Mouse (Mus musculus) forebrain, embryonic 10.5 days (tissue): Measurements from ENCODE around the gene Cryba4. TPM values are rescaled to one million over a fixed set of nuclear protein-coding genes. Genes with fewer than 3 reads are reported as not detected.

Source experiments
- DNase-seq: peaks from one replicate; pipeline ENCODE4 v3.0.0-alpha.2; 2017; ENCODE audit warnings: low spot score; ENCODE audit errors: extremely low spot score
- H3K27ac ChIP-seq: fragments of 300-500 bp; sonication (generic); 2 replicates; pipeline ENCODE4 v1.5.1; 2016; ENCODE audit warnings: mild to moderate bottlenecking
- H3K27me3 ChIP-seq: fragments of 300-500 bp; sonication (generic); 2 replicates; pipeline ENCODE4 v1.6.1; 2016; ENCODE audit warnings: mild to moderate bottlenecking; ENCODE audit not compliant: poor library complexity, severe bottlenecking
- H3K36me3 ChIP-seq: fragments of 300-500 bp; sonication (generic); replicated peaks from 2 replicates; pipeline ENCODE4 v1.6.1; 2016; ENCODE audit warnings: mild to moderate bottlenecking, moderate library complexity
- H3K4me1 ChIP-seq: fragments of 300-500 bp; sonication (generic); 2 replicates; pipeline ENCODE4 v1.6.1; 2016
- H3K4me3 ChIP-seq: fragments of 300-500 bp; sonication (generic); 2 replicates; pipeline ENCODE4 v1.5.1; 2016; ENCODE audit warnings: mild to moderate bottlenecking, moderate library complexity
- H3K9me3 ChIP-seq: fragments of 300-500 bp; sonication (generic); 2 replicates; pipeline ENCODE4 v1.6.1; 2016; ENCODE audit warnings: mild to moderate bottlenecking, moderate library complexity
- WGBS: fragments of 180-500 bp; shearing (Covaris S2); methylation state at CpG from one replicate; pipeline ENCODE4 v1.1.7; 2016; 5-methylcytosine and 5-hydroxymethylcytosine counted together
- polyA plus RNA-seq: library from polyadenylated mRNA; unstranded; fragments of >200 nt; fragmentation: Nextera tagmentation; extraction: Ambion mirVana; gene quantifications from 2 replicates; pipeline ENCODE4 v1.2.1, GENCODE M21; 2016

Gene Cryba4
- polyA plus RNA-seq, 1 experiment from 2014 or later: 0.48 TPM

DNA sequence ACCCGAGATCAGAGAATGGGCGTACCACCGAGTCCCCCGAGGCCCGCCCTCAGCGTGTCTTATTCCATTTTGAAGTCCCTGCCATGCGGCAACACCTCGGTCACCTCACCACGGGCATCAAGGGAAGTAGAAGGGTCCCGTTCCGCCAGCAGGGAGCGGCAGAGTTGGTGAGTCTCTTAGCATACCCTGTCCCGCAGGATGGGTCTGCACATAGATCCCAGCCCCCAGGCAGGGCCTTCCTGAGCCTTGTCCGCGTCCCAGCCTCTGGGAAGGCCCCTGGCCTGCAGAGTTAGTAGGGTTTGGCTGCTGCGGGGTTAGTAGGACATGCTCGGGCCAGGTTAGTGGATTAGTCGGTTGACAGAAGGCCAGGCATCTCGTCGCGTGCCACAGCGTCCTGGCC, 35.3 kb downstream of the Cryba4 start:
- no peak for DNase-seq
- H3K27me3 ChIP-seq: no peaks in the 10 kb centered on the region
- H3K4me1 ChIP-seq: peaks cover 95% of the 10 kb centered on the region
- no peak overlapping the region for H3K4me3 ChIP-seq
- H3K27ac ChIP-seq: peak overlapping the region; percentile 87
- no peaks in the 10 kb centered on the region for H3K9me3 ChIP-seq
- peaks cover 44% of the 10 kb centered on the region for H3K36me3 ChIP-seq
- 47% methylated on average over 22 of the region's 22 CpGs for WGBS

DNA sequence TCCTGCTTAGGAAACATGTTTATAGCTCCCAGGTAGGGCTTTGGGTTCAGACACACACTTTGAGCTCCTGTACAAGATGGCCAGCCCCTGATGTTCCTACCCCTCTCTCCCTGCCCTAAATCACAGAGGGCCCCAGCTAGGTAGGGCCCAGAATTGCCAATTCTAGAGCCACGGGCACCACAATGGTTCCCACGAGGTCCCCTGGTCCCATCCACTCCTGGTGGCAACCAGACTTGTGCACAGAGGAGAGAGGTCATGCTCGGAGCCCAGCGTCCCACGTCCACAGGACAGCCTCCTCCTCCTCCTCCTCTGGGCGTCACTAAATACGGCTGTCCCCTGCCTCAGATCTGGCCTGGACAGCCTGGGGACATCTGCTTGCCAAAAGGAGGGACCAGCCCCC, 36.0 kb downstream of the Cryba4 start:
- no peak for DNase-seq
- H3K9me3 ChIP-seq: no peaks in the 10 kb centered on the region
- peak overlapping the region; percentile 40 for H3K4me3 ChIP-seq
- H3K27ac ChIP-seq: peak overlapping the region; percentile 87
- WGBS: 64% methylated on average over 7 of the region's 7 CpGs
- no peaks in the 10 kb centered on the region for H3K27me3 ChIP-seq
- peaks cover 38% of the 10 kb centered on the region for H3K36me3 ChIP-seq
- H3K4me1 ChIP-seq: peaks cover 89% of the 10 kb centered on the region

DNA sequence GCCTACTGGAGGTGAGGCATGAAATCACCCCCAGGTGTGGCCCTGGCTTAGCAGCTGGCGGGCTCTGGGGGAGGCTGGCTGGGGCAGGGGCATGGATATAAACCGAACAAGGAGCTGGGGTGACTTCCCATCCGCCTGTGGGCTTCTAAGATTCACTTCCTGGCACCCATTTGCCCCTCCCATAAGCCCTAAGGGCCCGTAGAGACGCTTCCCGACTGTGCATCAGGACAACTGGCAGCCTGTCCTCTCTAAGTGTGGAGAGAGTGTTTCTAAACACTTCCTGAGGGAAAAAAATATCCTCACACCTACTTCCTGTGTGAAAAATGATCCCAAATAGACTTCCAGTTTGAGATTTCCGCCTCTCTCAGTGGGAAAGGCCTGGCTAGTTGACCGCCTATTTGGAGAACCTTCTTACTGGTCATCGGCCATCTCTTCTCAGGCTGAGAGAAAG, 36.5 kb downstream of the Cryba4 start:
- Histone ChIP-seq H3K4me3 (peak overlapping the region; percentile 40), H3K27ac (peak overlapping the region; percentile 87), H3K36me3 (peaks cover 32% of the 10 kb centered on the region), H3K27me3 (no peaks in the 10 kb centered on the region), H3K9me3 (no peaks in the 10 kb centered on the region), H3K4me1 (peaks cover 83% of the 10 kb centered on the region)
- WGBS: 20% methylated on average over 9 of the region's 9 CpGs
- no peak for DNase-seq

DNA sequence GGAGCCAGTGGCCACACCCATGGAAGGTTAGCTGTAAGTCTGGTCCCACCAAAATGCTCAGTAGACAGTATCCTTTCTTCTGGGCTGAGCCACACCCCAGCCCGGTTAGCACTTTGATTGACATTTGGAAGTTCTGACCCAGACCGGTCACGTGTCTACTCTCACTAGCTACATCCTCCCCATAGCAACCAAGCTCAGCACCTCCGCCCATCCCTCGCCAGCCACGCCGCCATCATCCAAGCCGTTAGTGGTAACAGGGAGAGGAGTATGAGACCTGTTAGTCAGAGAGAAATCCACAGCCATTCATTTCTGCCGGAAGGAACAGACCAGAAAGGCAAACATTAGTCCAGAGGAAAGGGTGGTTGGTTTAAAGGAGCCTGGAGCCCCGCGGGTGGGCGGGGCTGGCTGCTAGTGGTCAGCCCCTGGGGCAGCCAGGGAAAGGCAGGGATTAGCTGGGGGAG, 37.0 kb downstream of the Cryba4 start:
- DNase-seq: peak; percentile 61
- Histone ChIP-seq H3K27me3 (no peaks in the 10 kb centered on the region), H3K4me3 (peak overlapping the region; percentile 40), H3K9me3 (no peaks in the 10 kb centered on the region), H3K4me1 (peaks cover 80% of the 10 kb centered on the region), H3K27ac (peak overlapping the region; percentile 87), H3K36me3 (peaks cover 27% of the 10 kb centered on the region)
- 8% methylated on average over 12 of the region's 12 CpGs for WGBS

DNA sequence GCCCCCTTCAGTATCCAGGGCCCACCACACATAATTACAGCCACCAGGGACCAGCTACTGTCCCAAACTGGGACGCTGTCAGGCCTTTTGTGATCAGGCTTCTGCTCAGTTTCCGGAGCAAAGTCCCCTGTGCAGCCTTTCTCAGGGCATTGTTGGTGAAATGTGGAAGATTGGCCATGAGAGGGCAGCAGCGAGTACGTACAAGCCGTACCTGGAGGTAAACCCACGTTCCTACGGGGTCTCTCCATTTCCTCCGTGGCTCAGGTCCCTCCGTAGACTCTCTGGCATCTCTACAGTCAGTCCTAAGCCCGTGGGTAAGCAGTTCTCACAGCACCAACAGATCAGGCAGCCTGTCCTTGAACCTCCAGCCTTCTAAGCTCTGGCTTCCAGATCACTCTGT, 37.9 kb downstream of the Cryba4 start:
- H3K36me3 ChIP-seq: peaks cover 18% of the 10 kb centered on the region
- peak overlapping the region; percentile 87 for H3K27ac ChIP-seq
- H3K27me3 ChIP-seq: no peaks in the 10 kb centered on the region; the same call in 1 of the 2 replicates
- DNase-seq: peak; percentile 85
- H3K9me3 ChIP-seq: no peaks in the 10 kb centered on the region
- 2% methylated on average over 10 of the region's 10 CpGs for WGBS
- peaks cover 75% of the 10 kb centered on the region for H3K4me1 ChIP-seq
- peak overlapping the region; percentile 29 for H3K4me3 ChIP-seq

DNA sequence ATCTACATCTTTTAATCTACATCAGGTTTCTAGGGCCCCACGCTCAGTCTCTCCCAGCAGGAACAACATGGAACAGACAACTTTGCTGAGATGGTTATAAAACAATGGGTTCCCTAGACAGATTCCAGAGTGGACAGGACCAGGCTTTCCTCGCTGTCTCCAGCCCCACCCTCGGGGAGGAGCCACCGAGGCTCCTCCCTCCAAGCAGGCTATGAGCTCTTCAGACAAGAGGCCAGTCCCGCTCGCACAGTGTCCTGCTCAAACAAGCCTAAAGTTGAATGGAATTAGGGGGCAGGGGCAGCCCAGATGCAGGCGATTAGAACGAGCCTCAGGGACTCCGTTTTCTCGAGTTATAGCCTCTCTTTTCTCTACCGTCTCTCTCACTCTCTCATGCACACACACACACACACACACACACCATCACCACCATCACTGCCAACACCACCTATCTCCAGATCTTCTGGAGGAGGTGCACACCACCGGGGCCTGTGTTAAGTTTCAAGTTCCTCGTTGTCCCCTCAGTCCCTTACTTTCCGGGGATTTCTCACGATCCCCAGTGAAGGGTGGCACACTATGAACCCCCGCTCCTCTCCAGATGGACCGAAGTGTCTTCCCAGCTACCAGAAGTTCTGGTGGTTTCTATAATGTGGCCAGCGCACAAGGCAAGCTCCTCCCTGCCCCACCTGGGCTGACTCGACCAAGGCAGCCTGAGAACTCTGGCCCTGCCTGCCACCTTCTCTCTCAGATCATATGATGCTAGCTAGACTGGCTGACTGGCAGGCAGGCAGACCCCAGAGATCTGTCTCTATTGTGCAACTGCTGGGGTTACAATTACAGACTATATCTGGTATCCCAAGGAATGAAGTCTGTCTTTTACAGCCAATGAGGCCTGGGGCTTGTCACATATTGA, 38.7 kb downstream of the Cryba4 start:
- Histone ChIP-seq H3K9me3 (no peaks in the 10 kb centered on the region), H3K27ac (peak overlapping the region; percentile 87), H3K27me3 (no peaks in the 10 kb centered on the region; the same call in 1 of the 2 replicates), H3K4me3 (peak overlapping the region; percentile 29), H3K36me3 (peaks cover 10% of the 10 kb centered on the region), H3K4me1 (peaks cover 72% of the 10 kb centered on the region)
- 22% methylated on average over 19 of the region's 19 CpGs for WGBS
- peak; percentile 74 for DNase-seq

DNA sequence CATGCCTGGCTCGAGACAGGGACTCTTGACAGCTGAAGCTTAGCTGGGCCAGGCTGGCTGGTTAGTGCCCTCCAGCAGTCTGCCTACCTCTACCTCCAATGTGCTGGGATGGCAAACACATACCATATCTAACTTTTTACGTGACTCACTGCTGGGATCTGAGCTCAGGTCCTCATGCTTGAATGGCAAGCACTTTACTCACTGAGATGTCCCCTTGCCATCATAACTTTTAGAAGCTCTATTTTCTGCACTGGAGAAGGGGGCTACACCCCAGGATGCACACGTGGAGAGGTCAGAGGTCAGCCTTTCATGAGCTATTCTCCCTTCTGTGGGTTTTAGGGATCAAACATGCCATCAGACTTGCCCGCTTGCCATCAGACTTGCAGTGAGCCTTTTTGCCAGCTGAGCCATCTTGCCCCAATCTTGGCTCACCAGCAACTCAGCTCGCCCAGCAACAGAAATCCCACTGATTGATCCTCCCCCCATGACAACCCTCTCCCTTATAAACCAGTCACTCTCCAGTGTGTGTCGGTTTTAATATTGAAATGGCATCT, 39.5 kb downstream of the Cryba4 start:
- Histone ChIP-seq H3K36me3 (peaks cover 2% of the 10 kb centered on the region), H3K4me3 (peak overlapping the region; percentile 29), H3K9me3 (no peaks in the 10 kb centered on the region), H3K27me3 (no peaks in the 10 kb centered on the region; the same call in 1 of the 2 replicates), H3K4me1 (peaks cover 71% of the 10 kb centered on the region), H3K27ac (peak overlapping the region; percentile 87; the same call in 1 of the 2 replicates)
- WGBS: 59% methylated on average over 6 of the region's 6 CpGs
- DNase-seq: no peak

DNA sequence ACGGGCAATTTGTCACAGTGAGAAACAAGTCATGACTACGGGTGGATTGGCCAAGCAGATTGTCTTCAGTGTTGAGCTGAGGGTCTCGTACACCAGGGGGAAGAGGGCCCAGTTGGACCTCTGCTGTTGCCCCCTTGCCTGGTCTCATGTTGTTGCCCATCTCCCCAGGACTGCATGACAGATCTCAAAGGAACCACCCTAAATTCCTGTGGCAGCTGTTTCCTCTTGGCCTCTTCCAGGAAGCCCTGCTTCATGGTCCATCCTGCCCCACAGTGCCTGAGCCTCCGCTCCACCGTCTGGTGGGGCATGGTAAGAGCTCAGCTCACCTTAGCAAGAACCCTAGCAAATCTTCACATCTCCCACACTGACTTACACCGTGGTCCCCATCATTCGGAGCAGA, 40.4 kb downstream of the Cryba4 start:
- H3K9me3 ChIP-seq: no peaks in the 10 kb centered on the region
- 88% methylated on average over 7 of the region's 7 CpGs for WGBS
- no peaks in the 10 kb centered on the region; the same call in 1 of the 2 replicates for H3K27me3 ChIP-seq
- H3K36me3 ChIP-seq: no peaks in the 10 kb centered on the region
- H3K4me1 ChIP-seq: peaks cover 67% of the 10 kb centered on the region
- H3K27ac ChIP-seq: no peak overlapping the region
- DNase-seq: no peak
- no peak overlapping the region for H3K4me3 ChIP-seq

DNA sequence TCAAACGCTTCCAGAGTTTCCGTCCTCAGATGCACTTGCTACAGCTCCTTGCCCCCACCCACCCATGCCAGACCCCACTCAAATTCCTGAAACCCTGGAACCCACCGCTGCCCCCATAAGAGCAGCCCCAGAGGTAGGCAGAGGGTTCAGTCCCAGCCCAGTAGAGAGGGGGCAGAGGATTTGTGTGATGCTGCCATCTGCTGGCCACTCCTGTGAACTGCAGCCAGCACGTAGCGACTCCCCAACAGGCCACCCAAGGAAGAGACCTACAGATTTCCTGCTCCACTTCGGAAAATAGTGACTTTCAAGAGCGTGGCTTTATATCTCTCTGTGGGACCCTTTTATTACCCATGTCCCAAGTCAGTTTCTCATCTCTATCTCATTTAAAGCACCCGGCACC, 42.2 kb downstream of the Cryba4 start:
- H3K9me3 ChIP-seq: no peaks in the 10 kb centered on the region
- H3K36me3 ChIP-seq: no peaks in the 10 kb centered on the region
- H3K27ac ChIP-seq: no peak overlapping the region
- no peak overlapping the region for H3K4me3 ChIP-seq
- 32% methylated on average over 8 of the region's 8 CpGs for WGBS
- H3K4me1 ChIP-seq: peaks cover 63% of the 10 kb centered on the region
- DNase-seq: peak; percentile 79
- no peaks in the 10 kb centered on the region; the same call in 1 of the 2 replicates for H3K27me3 ChIP-seq

DNA sequence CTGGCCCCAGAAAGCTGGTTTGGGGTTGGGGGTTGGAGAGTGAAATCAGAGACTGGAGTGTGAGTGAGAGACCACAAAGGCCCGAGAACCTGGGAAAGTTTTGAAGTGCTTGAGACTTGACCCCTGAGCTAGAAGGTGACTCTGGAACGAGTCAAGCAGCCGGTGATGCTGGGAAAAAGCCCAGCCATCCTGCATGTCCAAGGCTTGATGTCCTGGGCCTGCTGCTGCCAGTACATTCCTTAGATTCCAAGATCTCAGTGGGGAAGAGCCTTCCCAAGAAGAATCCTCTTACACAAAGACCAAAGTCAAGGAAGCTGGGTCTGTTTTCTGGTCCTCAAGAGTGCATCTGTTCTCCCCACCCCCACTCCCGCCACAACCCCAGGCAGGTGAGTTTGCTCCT, 44.0 kb downstream of the Cryba4 start:
- no peaks in the 10 kb centered on the region for H3K9me3 ChIP-seq
- no peak for DNase-seq
- no peak overlapping the region for H3K4me3 ChIP-seq
- peak overlapping the region; percentile 56; the same call in 1 of the 2 replicates for H3K27ac ChIP-seq
- no peaks in the 10 kb centered on the region for H3K36me3 ChIP-seq
- H3K4me1 ChIP-seq: peaks cover 46% of the 10 kb centered on the region
- WGBS: 42% methylated on average over 4 of the region's 4 CpGs
- peaks cover 10% of the 10 kb centered on the region for H3K27me3 ChIP-seq

DNA sequence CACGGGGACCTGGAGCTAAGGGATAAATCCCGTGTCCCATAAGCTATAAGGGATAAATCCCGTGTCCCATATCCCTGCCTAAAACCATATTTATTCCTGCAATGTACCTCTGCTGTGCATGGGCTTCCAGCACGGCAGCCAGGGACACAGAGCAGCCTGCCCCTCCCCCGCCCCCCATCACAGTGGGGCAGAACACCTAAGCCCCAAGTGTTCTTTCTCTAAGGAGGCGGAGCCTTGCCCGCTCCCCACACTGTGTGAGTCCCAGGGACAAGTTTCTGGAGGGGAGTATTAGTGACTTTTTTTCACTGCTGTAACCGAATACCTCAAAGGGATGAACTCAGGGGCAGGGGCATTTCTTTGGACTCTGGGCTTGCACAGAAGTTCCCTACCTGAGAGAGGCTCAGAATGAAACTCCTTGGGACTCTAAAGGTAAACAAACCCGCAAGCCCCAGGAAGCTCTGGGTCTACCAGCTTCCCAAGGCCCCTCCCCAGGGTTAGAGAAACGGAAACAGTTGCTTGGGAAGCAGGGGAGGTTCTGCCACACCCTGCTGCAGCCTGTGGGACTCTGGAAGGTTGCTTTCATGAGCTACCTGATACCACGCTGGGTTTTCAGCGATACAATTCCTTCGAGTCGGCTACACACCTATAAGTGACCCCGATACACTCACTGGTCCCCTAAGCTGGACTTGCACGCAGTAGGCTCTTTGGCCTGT, 45.6 kb downstream of the Cryba4 start:
- no peaks in the 10 kb centered on the region for H3K36me3 ChIP-seq
- peaks cover 37% of the 10 kb centered on the region for H3K4me1 ChIP-seq
- H3K27ac ChIP-seq: peak overlapping the region; percentile 26
- no peak for DNase-seq
- no peaks in the 10 kb centered on the region for H3K9me3 ChIP-seq
- H3K4me3 ChIP-seq: 0 out of 2 replicates have a peak overlapping the region, but pooled peaks have one; percentile 1
- peaks cover 10% of the 10 kb centered on the region for H3K27me3 ChIP-seq
- 24% methylated on average over 16 of the region's 16 CpGs for WGBS

DNA sequence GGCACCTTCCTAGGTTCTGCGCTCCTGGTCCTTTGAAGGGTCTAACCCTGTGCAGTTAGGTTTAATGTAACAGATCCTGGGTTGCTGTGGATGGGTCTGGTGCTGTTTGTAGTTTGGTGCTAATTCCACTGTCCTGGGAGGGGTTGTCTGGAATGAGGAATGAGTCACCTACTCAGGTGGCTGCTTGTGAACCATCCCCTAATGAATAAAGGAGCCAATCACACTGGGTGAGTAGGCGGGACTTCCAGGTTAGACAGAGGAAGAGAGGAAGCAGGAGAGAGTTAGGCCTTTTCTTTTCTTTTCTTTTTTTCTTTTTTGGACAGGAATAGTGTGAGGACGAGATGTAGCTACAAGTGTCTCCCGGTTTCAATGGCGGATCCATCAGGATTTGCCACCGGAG, 52.7 kb downstream of the Cryba4 start:
- Histone ChIP-seq H3K4me1 (peaks cover 16% of the 10 kb centered on the region), H3K27me3 (peaks cover 10% of the 10 kb centered on the region; the same call in 1 of the 2 replicates), H3K9me3 (no peaks in the 10 kb centered on the region), H3K27ac (no peak overlapping the region), H3K36me3 (no peaks in the 10 kb centered on the region), H3K4me3 (no peak overlapping the region)
- DNase-seq: no peak
- WGBS: 88% methylated on average over 6 of the region's 6 CpGs
